Mouse (Mus musculus) limb, embryonic 14.5 days (tissue): ENCODE results near the gene Flt1. TPM values are rescaled to one million over a fixed set of nuclear protein-coding genes. Genes with fewer than 3 reads are reported as not detected.

Experiments used
- ATAC-seq: fragments of 200-750 bp; cut with Nextera tagmentation; 2 replicates; pipeline ENCODE4 v1.8.0; 2017; ENCODE audit warnings: low read depth, moderate number of reproducible peaks, moderate TSS enrichment; ENCODE audit not compliant: low FRiP score
- DNase-seq: peaks from one replicate; pipeline ENCODE4 v3.0.0-alpha.2; 2015; ENCODE audit warnings: low spot score
- H3K27ac ChIP-seq: fragments of 300-500 bp; sonication (generic); replicated peaks from 2 replicates; pipeline ENCODE4 v1.5.1; 2014; ENCODE audit warnings: low read depth, mild to moderate bottlenecking, low read length, moderate library complexity, mixed read lengths
- H3K27me3 ChIP-seq: fragments of 300-500 bp; sonication (generic); 2 replicates; pipeline ENCODE4 v1.6.1; 2014; ENCODE audit warnings: low read length, mixed read lengths; ENCODE audit not compliant: control insufficient read depth, insufficient read depth
- H3K36me3 ChIP-seq: fragments of 300-500 bp; sonication (generic); 2 replicates; pipeline ENCODE4 v1.6.1; 2014; ENCODE audit warnings: mild to moderate bottlenecking, low read length, moderate library complexity, mixed read lengths; ENCODE audit not compliant: control insufficient read depth, insufficient read depth
- H3K4me1 ChIP-seq: fragments of 300-500 bp; sonication (generic); 2 replicates; pipeline ENCODE4 v1.6.1; 2014; ENCODE audit warnings: antibody characterized with exemption, low read length, mixed read lengths; ENCODE audit not compliant: control insufficient read depth, insufficient read depth
- H3K4me2 ChIP-seq: fragments of 300-500 bp; sonication (generic); replicated peaks from 2 replicates; pipeline ENCODE4 v1.6.1; 2014; ENCODE audit warnings: low read depth, mild to moderate bottlenecking, low read length, moderate library complexity; ENCODE audit not compliant: severe bottlenecking
- H3K4me3 ChIP-seq: fragments of 300-500 bp; sonication (generic); replicated peaks from 2 replicates; pipeline ENCODE4 v1.5.1; 2014; ENCODE audit warnings: low read length
- H3K9ac ChIP-seq: fragments of 300-500 bp; sonication (generic); 2 replicates; pipeline ENCODE4 v1.6.1; 2014; ENCODE audit warnings: mild to moderate bottlenecking, low read depth, low read length, moderate library complexity; ENCODE audit not compliant: severe bottlenecking
- H3K9me3 ChIP-seq: fragments of 300-500 bp; sonication (generic); 2 replicates; pipeline ENCODE4 v1.6.1; 2016; ENCODE audit warnings: low read length; ENCODE audit not compliant: control insufficient read depth
- POLR2A ChIP-seq: fragments of 200-500 bp; IDR thresholded peaks from 2 replicates; pipeline ENCODE4 v1.8.0; 2012; ENCODE audit warnings: inconsistent platforms, mild to moderate bottlenecking, moderate library complexity, borderline replicate concordance; ENCODE audit not compliant: insufficient read depth, insufficient read length; ENCODE audit errors: extremely low read depth
- WGBS: fragments of 180-500 bp; shearing (Covaris S2); extraction: QIAGEN DNeasy Blood & Tissue Kit; methylation state at CpG from one replicate; pipeline ENCODE4 v1.1.7; 2014; 5-methylcytosine and 5-hydroxymethylcytosine counted together
- polyA plus RNA-seq, 2 experiments: library from polyadenylated mRNA; depleted of rRNA in 1 of 2; stranded (reverse) in 1 of 2; unstranded in 1 of 2; fragments of >200 nt; fragmentation: Nextera tagmentation in 1 of 2; extraction: Ambion mirVana in 1 of 2; gene quantifications; 2 replicates each; pipeline versions ENCODE4 v1.2.1 to v1.2.3; 2012 to 2014

Flt1 gene
- polyA plus RNA-seq, 2 experiments, result 6.3 to 12.3 TPM

DNA sequence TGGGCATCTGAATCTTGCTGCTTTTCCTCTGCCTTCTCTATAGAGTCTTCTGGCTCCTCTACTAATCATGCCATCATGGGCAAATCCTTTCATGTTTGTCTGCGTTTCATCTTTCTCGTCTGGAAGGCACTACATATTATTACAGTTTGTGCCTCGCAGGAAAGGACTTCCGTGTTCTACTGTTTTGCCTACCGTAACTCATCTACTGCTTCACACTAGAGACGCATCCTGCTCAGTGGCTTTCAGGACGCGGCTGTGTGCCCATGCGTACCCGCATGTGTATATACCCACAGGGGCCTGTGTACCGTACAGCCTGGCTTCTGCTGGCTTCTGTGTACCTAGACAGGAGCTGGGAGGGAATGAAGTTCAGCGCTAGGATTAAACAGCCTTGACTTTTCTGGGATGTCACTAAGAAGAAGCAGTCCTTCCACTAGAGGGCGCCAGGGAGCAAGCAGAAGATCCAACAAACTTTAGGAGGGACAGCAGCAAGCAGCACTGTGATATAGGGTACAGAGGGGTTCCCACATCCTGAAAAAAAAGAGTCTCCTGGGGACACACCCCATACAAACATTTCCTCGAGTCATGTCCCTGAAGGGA, 142.0 kb downstream of the Flt1 start:
- Histone ChIP-seq H3K36me3 (no peaks in the 10 kb centered on the region), H3K9me3 (no peaks in the 10 kb centered on the region), H3K4me2 (no peak overlapping the region), H3K27me3 (no peaks in the 10 kb centered on the region), H3K4me1 (no peaks in the 10 kb centered on the region), H3K9ac (no peak overlapping the region), H3K4me3 (no peak overlapping the region), H3K27ac (no peak overlapping the region)
- ATAC-seq, result no peak
- WGBS, result 37% methylated on average over 14 of the region's 14 CpGs
- DNase-seq, result peak; percentile 62
- TF ChIP-seq POLR2A, result no peak

DNA sequence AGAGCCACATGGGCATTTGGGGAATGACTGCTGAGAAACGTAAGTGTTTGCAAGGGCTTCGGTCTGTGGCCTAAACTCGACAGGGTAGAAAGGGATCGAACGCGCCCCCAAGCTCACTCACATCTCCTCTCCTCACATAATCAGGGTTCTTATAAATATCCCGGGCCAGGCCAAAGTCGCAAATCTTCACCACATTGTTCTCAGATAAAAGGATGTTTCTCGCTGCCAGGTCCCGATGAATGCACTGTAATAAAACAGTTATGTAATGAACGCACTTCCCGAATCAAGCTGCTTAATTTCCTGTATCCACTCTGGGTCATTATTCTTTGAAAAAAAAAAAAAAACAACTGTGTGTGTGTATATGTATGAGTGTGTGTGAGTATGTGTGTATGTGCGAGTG, 145.6 kb downstream of the Flt1 start:
- Histone ChIP-seq H3K9ac (no peak overlapping the region), H3K4me2 (no peak overlapping the region), H3K36me3 (no peaks in the 10 kb centered on the region), H3K27ac (no peak overlapping the region), H3K27me3 (no peaks in the 10 kb centered on the region), H3K9me3 (no peaks in the 10 kb centered on the region), H3K4me3 (no peak overlapping the region), H3K4me1 (no peaks in the 10 kb centered on the region)
- TF ChIP-seq POLR2A, result no peak
- WGBS, result 82% methylated on average over 13 of the region's 13 CpGs
- no peak for DNase-seq
- no peak for ATAC-seq

DNA sequence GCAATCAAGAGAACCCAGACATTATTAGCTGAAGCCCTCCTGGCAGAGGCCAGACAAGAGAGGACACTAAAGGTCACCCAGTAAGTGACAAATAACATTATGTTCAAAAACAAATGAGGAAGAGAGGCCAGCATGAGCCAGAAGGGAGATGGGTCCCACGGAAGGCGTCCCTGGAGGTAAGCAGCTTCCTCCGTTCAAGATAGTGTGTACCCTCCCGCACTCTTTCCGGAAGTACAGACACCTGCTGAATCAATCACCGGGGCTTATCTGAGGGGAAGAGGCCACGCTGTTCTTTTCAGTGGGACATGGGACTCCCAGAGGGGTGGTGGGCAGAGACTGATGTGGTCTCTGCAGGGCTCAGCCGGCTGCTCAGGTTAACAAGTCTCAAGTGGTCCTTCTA, 146.1 kb downstream of the Flt1 start:
- Histone ChIP-seq H3K27me3 (no peaks in the 10 kb centered on the region), H3K9me3 (no peaks in the 10 kb centered on the region), H3K4me1 (no peaks in the 10 kb centered on the region), H3K27ac (no peak overlapping the region), H3K4me3 (no peak overlapping the region), H3K9ac (no peak overlapping the region), H3K36me3 (no peaks in the 10 kb centered on the region), H3K4me2 (no peak overlapping the region)
- WGBS, result 89% methylated on average over 8 of the region's 8 CpGs
- ATAC-seq (no peak), DNase-seq (no peak)
- no peak for TF ChIP-seq POLR2A

DNA sequence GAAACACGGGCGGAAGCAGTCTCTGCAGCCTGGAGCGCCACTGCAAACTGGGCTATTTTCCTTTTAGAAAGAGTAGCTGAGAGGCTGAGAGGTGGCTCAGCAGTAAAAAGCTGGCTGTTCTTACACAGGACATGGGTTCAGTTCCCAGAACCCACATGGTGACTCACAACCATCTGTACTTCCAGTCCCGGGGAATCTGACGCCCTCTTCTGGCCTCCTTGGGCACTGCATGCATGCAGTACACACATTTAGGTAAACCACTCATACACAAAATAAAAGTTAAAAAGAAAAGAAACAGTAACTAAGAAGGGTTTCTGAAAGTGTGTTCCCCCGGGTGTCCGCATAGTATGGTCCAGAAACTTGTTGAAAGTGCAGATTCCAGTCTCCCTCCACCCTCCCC, 146.7 kb downstream of the Flt1 start:
- Histone ChIP-seq H3K27ac (no peak overlapping the region), H3K9ac (no peak overlapping the region), H3K4me1 (no peaks in the 10 kb centered on the region), H3K36me3 (no peaks in the 10 kb centered on the region), H3K9me3 (no peaks in the 10 kb centered on the region), H3K4me2 (no peak overlapping the region), H3K27me3 (no peaks in the 10 kb centered on the region), H3K4me3 (no peak overlapping the region)
- TF ChIP-seq POLR2A, result no peak
- DNase-seq (no peak), ATAC-seq (no peak)
- 92% methylated on average over 7 of the region's 7 CpGs for WGBS

DNA sequence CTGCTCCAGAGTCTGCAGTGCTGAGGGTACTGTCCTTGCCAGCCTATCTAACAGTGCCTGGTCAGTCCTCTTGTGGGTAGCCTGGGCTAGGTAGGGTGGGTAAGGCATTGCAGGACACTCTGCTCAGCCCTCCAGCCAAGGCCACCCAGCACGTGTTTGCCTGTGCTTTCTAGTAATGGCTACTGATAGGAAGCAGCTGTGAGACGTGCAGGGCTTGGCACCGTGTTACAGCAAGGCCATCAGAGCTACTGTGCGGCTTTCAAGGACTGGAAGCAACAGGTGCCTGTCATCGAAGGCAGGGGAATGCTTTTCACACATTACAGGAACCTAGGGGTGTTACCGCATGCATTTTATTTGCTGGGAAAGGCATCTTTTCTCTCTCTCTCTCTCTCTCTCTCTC, 148.8 kb downstream of the Flt1 start:
- Histone ChIP-seq H3K4me3 (no peak overlapping the region), H3K9me3 (no peaks in the 10 kb centered on the region), H3K27me3 (no peaks in the 10 kb centered on the region), H3K4me2 (no peak overlapping the region), H3K4me1 (no peaks in the 10 kb centered on the region), H3K9ac (no peak overlapping the region), H3K27ac (no peak overlapping the region), H3K36me3 (no peaks in the 10 kb centered on the region)
- 0 out of 2 replicates have a peak, but pooled peaks have one; percentile 30 for ATAC-seq
- no peak for TF ChIP-seq POLR2A
- DNase-seq, result no peak
- WGBS, result 53% methylated on average over 6 of the region's 6 CpGs

DNA sequence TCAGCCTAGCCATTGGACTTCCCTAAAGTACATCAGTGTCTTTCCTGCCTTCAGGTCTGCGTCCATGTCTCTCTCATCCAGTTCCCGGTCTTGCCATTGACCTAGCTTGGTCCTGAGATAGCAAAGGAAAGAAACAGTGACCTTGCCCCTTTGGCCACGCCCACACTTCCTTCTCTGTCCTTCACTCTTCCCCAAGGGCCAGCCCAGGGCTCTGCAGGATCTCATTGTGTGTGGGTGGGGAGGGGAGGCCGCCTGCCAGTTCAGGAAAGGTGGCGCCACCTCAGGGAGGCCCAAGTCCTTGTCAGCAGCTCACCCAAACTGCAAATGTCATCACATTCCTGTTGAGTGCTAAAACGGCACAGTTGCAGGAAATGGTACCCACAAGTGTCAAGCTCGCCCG, 151.3 kb downstream of the Flt1 start:
- no peak overlapping the region for H3K4me2 ChIP-seq
- H3K27ac ChIP-seq, result no peak overlapping the region
- no peak overlapping the region for H3K4me3 ChIP-seq
- TF ChIP-seq POLR2A, result no peak
- WGBS, result 59% methylated on average over 8 of the region's 8 CpGs
- no peak for ATAC-seq
- no peak for DNase-seq
- H3K36me3 ChIP-seq, result no peaks in the 10 kb centered on the region
- H3K27me3 ChIP-seq, result no peaks in the 10 kb centered on the region
- no peaks in the 10 kb centered on the region for H3K4me1 ChIP-seq
- H3K9ac ChIP-seq, result no peak overlapping the region
- no peaks in the 10 kb centered on the region for H3K9me3 ChIP-seq
